Mouse (Mus musculus): ENCODE data around the gene Atf6b.

DNA sequence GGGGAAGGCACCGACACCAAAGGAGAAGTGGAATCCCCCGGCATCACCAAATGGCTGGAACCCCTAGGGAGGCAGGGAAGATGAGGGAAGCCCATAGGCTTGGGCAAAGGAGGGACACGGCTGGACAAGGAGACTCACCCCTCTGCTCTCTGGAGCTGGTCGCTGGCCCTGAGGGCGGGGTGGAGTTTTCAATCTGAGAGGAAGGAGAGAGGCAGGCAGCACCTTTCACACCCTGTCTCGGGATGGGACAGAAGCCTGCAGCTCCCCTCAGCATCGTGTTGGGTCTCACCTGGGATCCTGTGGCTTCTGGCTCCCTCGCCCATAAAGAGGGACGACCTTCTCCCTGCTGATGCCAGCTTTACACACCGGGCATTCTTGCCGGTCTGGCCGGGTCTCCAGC lies 45.1 kb upstream of the Atf6b start:
- no peak for TF ChIP-seq POLR2A (IDR thresholded peaks at IDR 0.05; ENCODE audit: control insufficient read depth, low read depth, low read length)
- TF ChIP-seq CTCF (IDR thresholded peaks at IDR 0.05; ENCODE audit: control insufficient read depth, insufficient read depth, insufficient replicate concordance, low read depth, low read length): no peak
